Mouse (Mus musculus) T-helper 2 cell (primary cell): ENCODE measurements around the gene Gm49358.

Experiments used
- in situ Hi-C: fragments of 300-600 bp; cut with MboI, MseI; formaldehyde crosslinking; loops from one replicate; pipeline ENCODE4 v1.15.1; 2025; ENCODE audit warnings: high pct_unique_total_duplicates

Gene Gm49358

DNA sequence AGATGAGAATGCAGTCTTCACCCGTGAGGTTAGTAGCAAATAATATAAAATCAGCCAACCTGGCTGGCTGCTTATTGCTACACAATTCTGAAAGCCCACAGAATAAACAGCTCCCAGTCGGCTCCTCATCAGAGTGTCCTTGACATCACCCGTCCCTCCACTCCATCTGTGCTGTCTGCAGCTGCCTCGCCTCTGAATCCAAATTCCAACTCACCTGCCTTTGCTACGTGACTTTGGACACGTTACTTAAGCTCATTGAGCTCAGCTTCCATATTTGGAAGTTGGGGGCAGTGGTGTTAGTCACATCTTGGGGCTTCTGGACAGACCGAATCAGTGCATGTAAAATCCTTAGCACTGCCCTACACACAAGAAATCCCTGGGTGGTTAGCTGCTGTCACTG is 108.3 kb downstream of the Gm49358 start:
- in situ Hi-C loops = no loop called here

DNA sequence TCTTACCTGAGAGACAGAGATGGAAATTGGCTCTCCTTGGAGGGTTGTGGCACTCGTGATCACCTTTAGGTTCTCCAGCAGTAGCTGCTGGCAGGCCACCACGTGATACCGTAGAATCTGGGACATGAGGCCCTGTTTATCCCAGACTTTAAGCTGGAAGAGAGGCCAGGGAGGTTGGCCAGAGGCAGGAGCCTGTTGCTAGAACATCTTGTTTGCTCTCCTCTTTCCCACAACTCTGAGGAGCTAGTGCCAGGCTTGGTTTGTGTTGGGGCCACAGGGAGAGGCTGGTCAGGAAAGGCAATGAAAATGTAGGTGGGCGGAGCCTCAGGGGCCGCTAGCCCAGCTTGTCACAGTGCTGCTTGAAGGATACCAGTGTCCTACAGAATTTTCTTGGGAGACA is 108.8 kb downstream of the Gm49358 start:
- in situ Hi-C loops = no loop called here

DNA sequence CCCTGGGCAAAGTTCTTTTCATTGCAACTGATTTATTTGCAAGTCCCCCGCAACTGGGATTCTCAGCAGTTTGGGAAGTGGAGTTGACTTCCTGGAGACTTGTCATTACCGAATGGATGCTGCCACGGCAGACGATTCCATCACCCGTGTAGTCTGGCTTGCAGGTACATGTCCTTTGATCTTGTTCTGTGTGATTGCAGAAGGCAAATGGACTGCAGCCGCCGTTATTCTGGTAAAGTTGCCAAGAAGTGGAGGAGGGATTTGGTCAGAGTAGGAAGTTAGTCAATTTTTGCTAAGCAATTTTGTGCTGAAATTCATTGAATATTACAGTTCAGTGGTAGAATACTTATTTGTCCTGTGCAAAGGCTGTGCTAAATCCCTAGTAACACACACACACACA is 114.9 kb downstream of the Gm49358 start:
- in situ Hi-C loops = no loop called here

DNA sequence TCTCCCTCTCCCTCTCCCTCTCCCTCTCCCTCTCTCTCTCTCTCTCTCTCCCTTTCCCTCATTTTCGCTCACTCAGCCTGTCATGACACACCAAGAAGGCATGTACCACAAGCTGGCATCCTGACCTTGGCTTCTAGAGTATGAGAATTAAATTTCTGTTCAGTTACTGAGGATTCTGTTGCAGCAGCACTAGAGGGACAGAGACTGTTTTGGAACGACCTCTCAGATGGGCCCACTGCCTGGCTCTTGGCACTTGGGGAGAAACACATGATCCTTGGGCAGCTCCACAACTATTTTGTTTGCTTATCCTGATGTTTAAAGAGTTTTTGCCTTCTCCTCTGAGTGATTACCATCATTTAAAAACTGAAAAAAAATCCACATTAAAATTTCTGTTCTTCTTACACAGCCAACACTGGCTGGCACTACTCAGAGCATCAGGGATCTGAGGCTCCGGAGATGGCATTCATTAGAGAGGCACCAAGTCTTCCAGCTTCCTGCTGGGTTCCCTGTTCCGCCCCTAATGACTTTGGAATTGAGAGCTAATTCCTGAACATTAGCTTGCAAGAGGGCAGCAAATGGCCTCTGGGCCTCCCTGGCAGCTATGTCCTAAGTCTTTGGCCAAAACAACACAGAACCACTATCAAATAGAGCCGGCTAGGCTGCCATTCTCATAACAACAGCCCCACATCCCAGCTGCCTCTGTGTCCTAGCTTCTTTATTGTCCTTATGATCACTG is 116.5 kb downstream of the Gm49358 start:
- in situ Hi-C loops = no loop called here

DNA sequence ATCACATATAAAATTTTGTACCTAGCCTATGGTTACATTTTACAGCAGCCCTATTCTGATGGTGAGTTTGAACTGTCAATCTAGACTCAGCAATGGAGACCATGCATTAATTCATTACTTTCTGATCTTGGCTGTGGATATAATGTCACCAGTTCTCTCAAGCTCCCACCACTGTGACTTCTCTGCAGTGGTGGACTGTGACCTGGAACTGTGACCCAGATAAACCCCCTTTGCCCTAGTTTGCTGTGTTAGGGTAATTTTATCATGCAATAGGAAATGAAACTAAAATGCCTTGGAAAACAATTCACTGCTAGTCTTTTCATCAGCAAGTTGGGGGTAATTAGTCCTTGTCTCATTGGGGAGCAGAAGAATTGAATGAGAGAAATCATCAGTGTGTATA is 117.7 kb downstream of the Gm49358 start:
- in situ Hi-C loops = no loop called here
